Comparison of ENCODE assay signal across 24 mouse cellular contexts in genomic region chr16:92852276-92852675, GRCm38 (mm10).
"Had no signal": no experiment of that assay in that cellular context is flagged by ENCODE, and none has a peak within 500 bp of the region (broad histone marks: within the 10 kb centered on the region; RNA-seq: fewer than 3 reads in every experiment).

No protein-coding gene starts in this region.

- DNase-seq: gastrocnemius, adult 2 months; gastrocnemius, postnatal 10 days; gastrocnemius, postnatal 36 days; heart, adult 11 months; heart, adult 2 months; heart, postnatal 14 days; heart, postnatal 36 days; kidney, adult 11 months; kidney, adult 2 months; kidney, adult 9 months; kidney, postnatal 10 days; kidney, postnatal 25 days; kidney, postnatal 4 days; liver had no signal

- H3K4me2 ChIP-seq: heart, embryonic 11.5 days; heart, embryonic 13.5 days; heart, embryonic 15.5 days; hindbrain, embryonic 14.5 days; limb, embryonic 12.5 days had no signal

- H3K9ac ChIP-seq: heart, embryonic 13.5 days; heart, embryonic 15.5 days; hindbrain, embryonic 14.5 days; limb, embryonic 12.5 days had no signal

- H3K27ac ChIP-seq: gastrocnemius, adult 2 months; heart, adult 2 months; heart, embryonic 13.5 days; heart, embryonic 15.5 days; hindbrain, embryonic 14.5 days; layer of hippocampus, adult 2 months; left cerebral cortex, adult 2 months; limb, embryonic 10.5 days; limb, embryonic 12.5 days had no signal

- ATAC-seq: hindbrain, embryonic 16.5 days; intestine, embryonic 16.5 days had no signal

- H3K9me3 ChIP-seq: heart, embryonic 15.5 days; limb, embryonic 10.5 days; limb, embryonic 12.5 days had no signal

- H3K4me1 ChIP-seq: heart, embryonic 15.5 days; limb, embryonic 10.5 days; limb, embryonic 12.5 days had no signal

- H3K36me3 ChIP-seq: heart, embryonic 13.5 days; heart, embryonic 15.5 days; limb, embryonic 10.5 days; limb, embryonic 12.5 days had no signal

- H3K27me3 ChIP-seq: limb, embryonic 12.5 days had no signal

- H3K4me3 ChIP-seq: gastrocnemius, adult 2 months; heart, adult 2 months; heart, embryonic 13.5 days; heart, embryonic 15.5 days; layer of hippocampus, adult 2 months; left cerebral cortex, adult 2 months; limb, embryonic 10.5 days; limb, embryonic 12.5 days had no signal
